Mouse (Mus musculus) retina, postnatal 7 days (tissue): Measurements from ENCODE around the gene Hic2.

Experiments used
- DNase-seq: peaks from one replicate; pipeline ENCODE4 v3.0.0-alpha.2; 2012; ENCODE audit warnings: low read depth, low spot score

Hic2 gene

GRCm38 (mm10) chr16:17233702-17234498 is 528 bp downstream of the Hic2 start:
- DNase-seq, result peak; percentile 43

- peak; percentile 8 for DNase-seq
Measured at GRCm38 (mm10) chr16:17234499-17234895, 1.1 kb downstream of the Hic2 start.

GRCm38 (mm10) chr16:17234916-17235665 is 1.7 kb downstream of the Hic2 start:
- DNase-seq, result no peak

- DNase-seq, result no peak
Measured at GRCm38 (mm10) chr16:17237634-17238033, 4.3 kb downstream of the Hic2 start.

GRCm38 (mm10) chr16:17239409-17239808 is 6.0 kb downstream of the Hic2 start:
- no peak for DNase-seq

GRCm38 (mm10) chr16:17243731-17244130 is 10.4 kb downstream of the Hic2 start:
- no peak for DNase-seq

GRCm38 (mm10) chr16:17244996-17245395 is 11.6 kb downstream of the Hic2 start:
- no peak for DNase-seq

GRCm38 (mm10) chr16:17247727-17248126 is 14.4 kb downstream of the Hic2 start:
- DNase-seq, result no peak

DNA sequence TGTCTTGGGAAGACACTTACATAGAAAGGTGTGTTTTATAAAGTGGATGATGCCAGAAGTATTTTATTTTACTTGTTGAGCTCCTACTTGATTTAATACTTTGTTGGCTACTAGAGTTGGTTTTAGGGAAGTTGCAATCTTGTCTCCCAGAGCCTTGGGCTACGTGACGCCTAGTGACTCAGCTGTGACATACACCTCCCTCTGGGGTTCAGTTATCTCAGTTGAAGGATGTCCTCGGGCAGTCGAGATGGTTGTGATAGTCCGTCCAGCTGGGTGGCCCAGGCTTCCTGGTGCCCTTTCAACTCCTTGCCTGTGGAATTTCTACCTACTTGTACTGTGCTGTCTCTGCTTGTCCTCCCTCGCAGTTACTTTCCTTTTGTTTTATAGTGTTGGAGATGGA is 15.8 kb downstream of the Hic2 start:
- no peak for DNase-seq

DNA sequence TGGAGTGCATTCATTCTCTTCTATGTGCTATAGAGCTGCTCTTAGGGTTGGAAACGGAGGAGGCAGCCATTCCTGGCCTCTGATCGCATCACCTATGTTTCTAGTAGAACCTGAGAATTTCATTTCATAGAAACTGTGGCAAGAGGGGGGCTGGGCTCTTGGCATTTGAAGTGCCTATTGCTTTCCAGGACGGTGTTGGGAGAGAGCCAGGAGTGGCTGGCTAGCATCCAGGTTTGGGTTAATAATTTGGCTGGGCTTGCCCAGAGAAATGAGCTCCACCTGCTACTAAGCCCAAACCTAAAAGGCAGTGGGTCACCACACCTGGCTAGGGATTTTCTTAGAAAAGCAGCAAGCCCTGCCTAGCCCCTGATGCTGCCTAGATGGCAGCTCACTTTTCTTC is 18.2 kb downstream of the Hic2 start:
- no peak for DNase-seq

- DNase-seq, result no peak
Measured at GRCm38 (mm10) chr16:17252086-17252726, 18.8 kb downstream of the Hic2 start.

DNA sequence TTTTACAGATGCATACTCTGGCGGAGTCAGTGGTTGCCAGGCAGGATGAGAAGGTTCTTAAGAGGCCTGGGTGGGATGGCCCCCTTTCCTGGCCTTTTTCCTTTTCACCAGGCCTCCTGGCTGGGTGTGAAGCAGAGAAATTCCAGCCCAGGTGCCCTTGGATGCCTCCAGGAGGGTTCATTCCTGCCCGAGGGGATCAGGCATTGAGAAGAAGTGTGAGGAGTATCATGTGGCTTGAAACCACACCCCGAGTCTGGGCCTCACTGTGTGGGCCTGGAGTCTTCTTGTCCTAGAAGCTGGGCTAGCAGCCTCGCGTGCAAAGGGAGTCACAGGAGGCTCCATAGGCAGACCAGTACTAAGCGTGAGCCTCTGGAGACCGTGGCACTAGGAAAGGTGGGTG is 19.5 kb downstream of the Hic2 start:
- no peak for DNase-seq

GRCm38 (mm10) chr16:17254005-17254597 is 20.7 kb downstream of the Hic2 start:
- no peak for DNase-seq

DNA sequence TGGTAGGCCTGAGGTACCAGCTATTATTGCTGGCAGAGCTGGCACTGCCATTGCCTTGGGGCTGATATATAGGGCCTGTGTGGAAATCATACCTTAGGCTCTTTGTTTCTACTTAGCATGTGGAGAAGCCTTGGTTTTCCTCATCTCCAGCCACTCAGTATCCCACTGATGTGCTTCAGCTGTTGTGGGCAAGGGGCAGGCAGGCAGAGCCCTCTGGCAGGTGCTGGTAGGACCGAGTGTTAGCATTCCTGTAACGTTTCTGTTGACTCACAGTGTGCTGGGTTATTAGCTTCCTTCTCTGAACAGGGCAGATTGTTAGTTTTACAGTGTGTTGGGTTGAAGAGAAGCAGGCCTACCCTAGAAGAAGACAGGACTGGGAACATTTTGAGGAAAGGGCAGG is 21.9 kb downstream of the Hic2 start:
- no peak for DNase-seq

GRCm38 (mm10) chr16:17257359-17257821 is 24.0 kb downstream of the Hic2 start:
- DNase-seq, result no peak

- no peak for DNase-seq
Measured at GRCm38 (mm10) chr16:17258917-17259316, 25.5 kb downstream of the Hic2 start.

DNA sequence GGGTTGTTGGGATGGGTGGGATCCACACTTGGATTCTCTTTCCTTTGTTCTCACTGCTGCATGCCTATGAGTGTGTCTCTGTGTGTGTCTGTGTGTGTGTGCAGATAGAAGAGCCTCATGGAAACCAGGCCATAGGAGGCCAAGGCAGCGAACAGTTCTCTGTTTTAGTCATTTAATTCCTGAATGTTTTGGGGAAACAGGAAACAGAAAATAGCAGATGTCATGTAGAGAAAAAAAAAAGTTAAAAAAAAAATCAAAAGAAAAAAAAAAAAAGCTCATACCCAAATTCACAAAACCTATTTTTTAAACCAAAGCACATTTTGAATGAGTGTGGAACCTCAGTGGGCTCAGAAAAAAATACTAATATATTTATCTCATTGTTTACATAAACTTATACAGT is 28.0 kb downstream of the Hic2 start:
- no peak for DNase-seq

DNA sequence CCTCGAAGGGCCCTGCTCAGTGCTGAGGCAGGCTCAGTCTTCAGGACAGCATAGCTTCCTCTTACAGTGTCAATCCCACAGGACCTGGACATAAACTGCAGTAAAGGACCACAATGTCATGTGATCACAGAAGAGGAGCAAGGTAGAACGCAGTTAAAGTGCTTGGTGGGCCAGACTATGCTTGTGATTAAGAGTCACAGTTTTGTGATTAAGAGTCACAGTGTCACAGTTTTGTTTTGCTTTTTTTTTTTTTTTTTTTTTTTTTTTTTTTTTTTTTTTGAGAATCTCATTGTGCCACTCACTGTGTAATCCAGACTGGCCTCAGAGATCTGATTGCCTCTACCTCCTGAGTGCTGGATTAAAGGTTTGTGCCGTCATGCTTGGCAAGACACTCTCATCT is 32.7 kb downstream of the Hic2 start:
- no peak for DNase-seq

DNA sequence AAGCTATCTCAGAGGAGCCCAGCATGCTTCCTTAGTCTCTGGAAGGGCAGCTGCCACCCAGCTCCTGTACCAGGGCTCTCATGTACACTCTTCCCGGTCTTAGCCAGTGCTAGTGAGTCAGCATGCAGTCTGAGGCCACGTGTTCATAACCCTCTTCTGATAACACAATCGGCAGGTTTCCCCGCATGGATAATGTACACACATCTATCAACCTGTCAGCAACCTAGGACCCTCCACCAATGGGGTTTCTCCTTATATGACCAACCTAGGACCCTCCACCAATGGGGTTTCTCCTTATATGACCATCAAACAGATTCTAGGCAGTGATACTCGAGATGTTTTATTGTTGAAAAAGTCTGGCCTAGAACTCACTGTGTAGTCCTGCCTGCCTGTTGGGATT is 34.6 kb downstream of the Hic2 start:
- DNase-seq, result no peak

DNA sequence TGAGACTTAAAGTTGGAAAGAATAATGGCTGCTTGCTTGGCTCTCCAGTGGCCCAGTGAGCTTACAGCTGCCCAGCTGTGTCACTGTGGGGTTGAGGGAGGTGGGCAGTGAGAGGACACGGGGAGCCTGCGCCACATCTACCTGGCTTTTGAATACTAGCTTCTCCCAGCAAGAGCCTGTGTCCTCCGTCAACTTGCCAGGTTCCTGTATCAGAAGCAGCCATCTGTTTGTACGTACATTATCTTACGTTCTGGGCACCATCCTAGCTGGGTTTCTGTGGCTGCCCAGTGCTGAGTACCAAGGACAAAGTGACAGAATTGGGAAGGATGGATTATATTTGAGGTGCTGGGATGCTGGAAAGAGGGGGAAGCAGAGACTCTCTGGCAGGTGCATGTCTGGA is 36.5 kb downstream of the Hic2 start:
- no peak for DNase-seq

DNA sequence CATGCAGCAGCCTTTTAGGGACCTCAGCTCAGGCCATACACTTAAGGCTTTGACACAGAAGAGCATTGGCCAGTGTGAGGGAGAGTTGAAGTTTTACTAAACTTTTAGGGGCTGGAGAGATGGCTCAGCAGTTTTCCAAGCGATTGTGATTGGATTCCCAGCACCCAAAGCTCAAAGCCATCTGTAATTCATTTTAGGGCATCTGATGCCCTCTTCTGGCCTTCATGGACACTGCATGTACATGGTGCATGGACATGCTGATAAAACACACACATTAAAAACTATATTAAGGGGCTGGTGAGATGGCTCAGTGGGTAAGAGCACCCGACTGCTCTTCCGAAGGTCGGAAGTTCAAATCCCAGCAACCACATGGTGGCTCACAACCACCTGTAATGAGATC is 37.8 kb downstream of the Hic2 start:
- no peak for DNase-seq

- DNase-seq, result no peak
Measured at GRCm38 (mm10) chr16:17271856-17272255, 38.5 kb downstream of the Hic2 start.
